Mouse (Mus musculus) granulocyte monocyte progenitor cell, adult 5-6 weeks (primary cell): ENCODE results near the gene Mrpl12. TPM values are rescaled to one million over a fixed set of nuclear protein-coding genes. Genes with fewer than 3 reads are reported as not detected.
A peak's percentile ranks its signal among the peaks of the same experiment; 100 is the strongest.

Experiments
- ATAC-seq: replicated peaks from 2 replicates; pipeline ENCODE4 v1.8.0; 2016; ENCODE audit warnings: mild to moderate bottlenecking, moderate TSS enrichment, inconsistent platforms; ENCODE audit not compliant: poor library complexity, severe bottlenecking
- total RNA-seq, 2 experiments: library from RNA; stranded (forward) in 1 of 2; stranded (reverse) in 1 of 2; fragments of 200-712, 200-1000 nt in 1 of 2; fragments of >200 nt in 1 of 2; fragmentation: Nextera tagmentation in 1 of 2; gene quantifications; 2 replicates each; pipeline ENCODE4 v1.2.3; 2014 to 2017

Mrpl12 gene
- total RNA-seq, 2 experiments from 2014 or later, result 121 to 159 TPM

DNA sequence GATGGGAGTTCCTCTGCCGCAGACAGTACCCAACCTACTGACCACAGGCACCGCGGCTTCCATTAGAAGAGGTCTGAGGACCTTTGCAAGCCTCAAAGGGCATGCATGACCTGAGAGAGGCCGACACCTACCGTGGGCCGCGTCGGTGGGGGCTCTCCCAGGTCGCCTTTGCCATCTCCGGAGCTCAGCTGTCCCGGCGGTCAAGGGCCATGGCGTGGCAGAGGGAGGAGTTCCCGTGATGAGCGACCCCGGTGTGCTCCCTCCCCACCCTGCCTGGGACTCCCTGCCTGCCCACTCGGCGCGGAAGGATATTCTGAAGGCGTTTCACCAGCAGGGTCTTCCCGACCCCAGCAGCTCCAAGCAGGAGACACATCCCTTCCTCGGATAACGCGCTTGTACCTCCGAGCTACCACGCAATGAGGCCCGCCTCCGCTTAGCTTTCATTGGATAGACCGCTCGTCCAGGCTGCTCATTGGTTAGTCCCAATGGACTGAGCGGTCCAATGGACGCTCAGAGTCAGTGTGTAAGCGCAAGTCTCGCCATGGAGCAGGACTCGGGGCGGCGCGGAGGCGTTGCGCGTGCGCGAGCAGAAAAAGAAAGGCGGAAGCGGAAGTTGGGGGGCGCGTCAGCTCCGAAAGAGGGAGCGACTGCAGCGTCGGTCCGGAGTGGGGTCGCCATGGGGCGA, 17.2 kb upstream of the Mrpl12 start, which contains the start of gene Arl16:
TSS of gene Arl16 (minus strand) at position 557 of the 685 bp plus-strand sequence.
- peak; percentile 94 for ATAC-seq

DNA sequence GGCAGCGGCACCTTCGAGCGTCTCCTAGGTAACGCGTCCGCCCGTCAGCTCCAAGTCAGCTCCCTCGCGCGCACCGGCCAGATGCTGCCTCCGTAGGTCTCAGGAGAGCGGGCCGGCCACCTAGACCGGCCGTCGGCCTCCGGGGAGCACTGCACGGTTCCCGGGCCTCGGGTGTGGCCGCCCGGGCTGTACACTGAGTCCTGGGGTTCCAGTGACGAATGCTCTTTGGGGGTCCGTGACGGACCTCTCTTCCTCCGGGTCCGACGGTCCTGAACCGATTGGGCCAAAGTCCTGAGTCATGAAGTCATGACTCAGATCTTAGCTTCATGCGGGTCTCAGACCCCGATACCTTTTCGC, 16.7 kb upstream of the Mrpl12 start:
- no peak; the same call in 1 of the 2 replicates for ATAC-seq

DNA sequence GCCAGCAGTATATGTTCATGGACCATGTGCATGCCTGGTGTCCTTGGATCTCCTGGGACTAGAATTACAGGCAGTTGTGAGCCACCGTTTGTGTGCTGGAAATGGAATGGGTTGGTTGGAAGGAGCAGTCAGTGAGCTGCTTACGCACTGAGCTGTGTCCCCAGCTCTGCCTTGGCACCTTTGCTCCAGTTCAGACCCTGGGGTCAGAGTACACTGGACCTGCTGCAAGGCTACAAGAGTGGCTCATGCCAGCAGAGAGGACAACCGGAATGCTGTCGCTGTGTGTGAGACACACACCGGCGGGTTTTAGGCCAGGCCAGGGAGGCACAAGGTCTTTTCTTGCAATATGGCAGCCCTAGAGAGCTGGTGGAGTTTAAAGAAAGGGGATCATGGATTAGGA, 12.4 kb upstream of the Mrpl12 start:
- no peak for ATAC-seq

DNA sequence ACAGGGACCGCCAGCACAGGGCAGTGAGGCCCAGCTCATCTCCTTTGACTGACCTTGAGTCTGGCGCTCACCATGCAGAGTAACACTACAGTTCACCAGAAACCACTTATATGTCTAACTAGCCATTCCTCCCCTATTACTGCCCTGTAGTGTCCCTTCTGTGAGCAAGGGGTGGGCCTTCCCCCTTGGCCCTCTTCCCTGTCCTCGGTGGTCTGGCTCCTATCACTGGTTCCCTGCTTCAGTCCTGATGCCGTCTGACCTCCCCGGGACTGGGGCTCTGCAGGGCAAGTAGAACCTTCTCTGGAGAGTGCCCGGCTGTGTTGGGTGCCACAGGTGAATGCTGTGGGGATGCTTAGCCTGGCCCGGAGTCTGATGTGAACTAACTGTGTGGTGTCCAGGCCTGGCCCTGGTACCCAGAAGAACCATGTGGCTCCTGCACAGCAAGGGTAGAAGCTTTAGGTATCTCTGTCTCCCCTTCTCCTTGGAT, 922 bp upstream of the Mrpl12 start:
- no peak for ATAC-seq

DNA sequence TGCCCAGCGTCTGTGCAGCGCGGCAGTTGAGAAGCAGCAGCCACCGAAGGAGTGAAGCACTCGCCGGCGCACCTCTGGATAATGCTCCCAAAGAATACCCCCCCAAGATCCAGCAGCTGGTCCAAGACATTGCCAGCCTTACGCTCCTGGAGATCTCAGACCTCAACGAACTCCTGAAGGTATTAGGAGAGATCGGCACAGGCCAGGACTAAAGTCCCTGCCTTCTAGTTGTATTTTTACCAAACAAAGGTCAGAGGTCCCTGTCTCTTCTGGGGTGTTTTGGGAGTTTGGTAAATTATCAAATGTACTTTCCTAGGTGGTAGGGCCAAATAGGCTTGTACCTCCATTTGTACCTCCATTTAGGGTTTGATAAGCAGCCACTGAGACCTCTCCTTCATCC, 838 bp downstream of the Mrpl12 start:
- no peak for ATAC-seq

DNA sequence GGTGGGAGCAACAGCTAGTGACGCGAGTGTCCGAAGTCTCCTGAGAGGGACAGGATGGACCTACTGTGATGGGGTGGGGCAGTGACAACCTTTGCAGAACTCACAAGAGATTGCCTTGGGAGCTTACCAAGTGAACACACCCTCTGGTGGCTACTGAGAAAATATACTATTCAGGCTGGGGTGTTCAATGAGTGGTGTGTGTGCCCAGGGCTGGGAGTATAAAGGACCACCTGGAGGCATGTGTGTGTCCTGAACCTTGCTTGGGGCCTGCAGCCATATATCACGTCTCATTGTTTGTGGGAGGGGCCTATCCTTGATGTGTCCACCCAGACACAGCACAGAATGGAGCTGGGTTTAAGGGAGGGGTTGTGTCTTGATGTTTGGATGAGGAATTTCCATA, 4.1 kb downstream of the Mrpl12 start:
- ATAC-seq, result no peak

DNA sequence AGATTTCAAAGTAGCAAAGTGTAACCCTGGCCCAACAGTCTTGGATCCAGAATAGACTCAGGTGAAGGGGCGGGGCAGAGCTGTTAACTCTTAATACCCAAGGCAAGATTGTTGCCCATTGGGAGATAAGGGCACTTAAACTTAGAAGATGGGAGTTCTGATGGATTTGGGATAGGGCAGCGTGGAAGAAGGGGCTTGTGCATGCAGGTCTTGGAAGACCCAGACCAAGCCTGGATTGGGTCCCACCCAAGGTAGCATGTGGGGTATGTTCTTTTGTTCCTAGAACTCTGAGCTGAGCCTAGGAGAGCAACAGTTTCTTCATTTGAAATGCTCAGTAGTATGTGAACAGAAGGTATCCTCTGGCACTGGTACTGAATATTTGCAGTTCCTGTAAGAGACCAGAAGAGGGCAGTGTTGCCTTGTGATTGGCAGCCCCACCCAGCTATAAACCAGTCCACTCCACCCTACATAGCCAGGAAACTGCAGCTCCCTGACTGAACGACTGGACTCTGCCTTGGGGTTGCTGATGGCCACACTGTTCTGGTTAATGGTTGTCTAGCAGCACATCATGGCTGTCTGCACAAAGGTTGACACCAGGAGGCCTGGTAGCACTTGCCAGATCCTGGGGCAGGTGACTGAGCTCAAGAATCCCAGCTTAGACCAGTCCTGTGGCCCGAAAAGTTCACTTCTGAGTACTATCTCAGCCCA, 4.8 kb downstream of the Mrpl12 start:
- peak; percentile 39 for ATAC-seq

DNA sequence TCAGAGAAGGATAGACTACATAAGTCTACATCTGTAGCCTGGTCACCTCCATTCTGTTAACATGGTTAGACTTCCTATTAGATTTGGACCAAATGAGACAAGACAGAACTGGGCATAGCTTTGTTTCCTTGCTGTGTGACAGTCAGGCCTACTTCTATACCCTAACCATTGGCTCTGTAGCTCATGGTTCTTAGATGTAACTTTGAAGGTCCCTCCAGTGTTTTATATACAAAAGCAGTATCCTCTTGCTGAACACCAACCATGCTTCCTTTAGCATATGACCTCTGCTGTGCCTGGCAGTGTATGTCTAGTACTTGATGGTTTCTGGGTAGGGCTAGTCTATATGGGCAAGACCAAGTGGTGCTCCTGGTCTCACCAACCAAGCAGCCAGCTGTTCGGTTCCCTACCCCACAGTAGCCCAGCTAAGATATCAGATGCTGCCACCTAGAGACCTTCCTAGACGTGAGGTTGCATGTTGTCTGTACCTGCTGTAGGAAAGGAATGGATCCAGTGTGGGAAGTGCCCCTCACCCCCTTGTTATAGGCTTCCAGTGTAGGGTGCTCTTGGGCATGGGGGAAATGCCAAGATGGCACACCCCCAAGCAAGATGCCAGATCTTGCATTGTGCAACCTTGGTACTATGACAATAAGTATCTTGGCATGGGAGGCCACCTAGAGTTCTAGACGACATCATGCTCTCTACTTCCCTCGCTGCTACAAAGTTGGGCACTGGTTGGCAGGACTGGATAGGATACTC, 6.1 kb downstream of the Mrpl12 start:
- no peak for ATAC-seq

DNA sequence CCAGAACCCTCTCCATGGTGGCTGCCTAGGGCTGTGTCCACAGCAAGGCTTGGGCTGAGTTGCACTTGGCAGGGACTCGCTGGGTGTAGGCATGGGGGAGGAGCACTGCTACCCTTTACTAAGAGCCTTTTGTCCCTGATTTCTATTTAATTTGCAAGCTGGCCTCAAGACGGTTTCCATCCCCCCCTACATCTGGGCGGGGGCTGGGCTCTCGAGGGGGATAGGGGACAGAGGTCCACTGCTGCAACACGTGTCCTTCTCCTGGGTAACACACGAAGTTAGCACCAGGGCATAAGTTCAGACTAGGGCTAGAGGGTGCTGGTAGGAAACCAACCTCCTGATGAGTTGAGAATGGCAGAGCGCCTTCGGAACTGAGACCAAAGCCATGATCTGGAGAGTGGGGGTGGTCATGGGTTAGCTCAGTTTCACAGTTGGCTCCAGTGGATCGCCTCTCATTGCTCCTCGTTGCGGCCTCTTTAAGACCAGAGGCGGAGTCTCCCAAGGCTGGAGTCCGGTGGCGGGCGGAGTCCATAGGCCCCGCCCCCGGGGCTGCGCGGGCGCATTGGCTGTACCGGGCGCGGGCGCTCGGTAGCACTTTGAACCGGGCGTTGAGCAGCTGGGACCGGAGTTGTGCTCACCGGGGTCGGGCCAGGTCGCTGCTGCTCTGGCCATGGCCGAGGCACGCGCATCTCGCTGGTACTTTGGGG, 7.1 kb downstream of the Mrpl12 start, which contains the start of gene Slc25a10:
TSS of gene Slc25a10 (plus strand) at position 524 of the 707 bp plus-strand sequence.
- peak; percentile 71 for ATAC-seq

DNA sequence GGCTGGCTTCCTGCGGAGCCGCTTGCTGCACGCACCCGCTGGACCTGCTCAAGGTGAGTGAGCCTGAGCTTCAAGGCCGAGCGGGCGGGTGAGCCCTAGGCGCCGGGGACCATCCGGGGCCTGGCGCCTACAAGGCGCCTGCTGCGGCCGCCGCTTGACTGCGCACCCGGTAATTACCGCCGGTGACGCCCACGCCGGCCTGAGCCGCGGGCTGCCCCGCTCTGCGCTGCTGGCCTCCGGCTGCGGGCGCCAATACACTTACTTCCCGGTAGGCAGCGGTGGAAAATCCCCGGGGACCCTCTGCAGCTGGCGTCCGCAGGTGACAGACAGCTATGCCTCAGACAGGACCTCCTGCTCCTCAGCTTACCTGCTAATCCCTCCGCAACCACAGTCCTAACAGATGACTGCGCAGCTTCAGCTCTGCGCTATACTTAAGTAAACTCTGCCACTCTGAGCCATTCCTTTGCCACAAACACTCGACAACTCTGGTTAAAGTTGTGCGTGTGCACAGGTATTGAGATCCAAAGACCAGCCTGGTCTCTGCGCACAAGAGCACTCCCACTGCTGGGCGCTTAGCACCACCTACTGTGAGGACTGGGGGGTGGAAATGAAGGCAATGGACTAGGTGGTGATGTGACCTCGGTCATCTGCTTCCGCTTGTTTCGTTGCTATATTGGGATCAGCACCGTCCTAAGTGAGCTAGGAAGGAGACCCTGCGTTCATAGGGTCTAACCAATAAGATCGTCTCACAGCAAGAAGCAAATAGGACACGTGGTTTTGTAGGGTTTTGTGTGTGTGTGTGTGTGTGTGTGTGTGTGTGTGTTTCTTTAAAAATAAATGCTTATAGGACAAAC, 7.8 kb downstream of the Mrpl12 start:
- peak; percentile 58 for ATAC-seq

DNA sequence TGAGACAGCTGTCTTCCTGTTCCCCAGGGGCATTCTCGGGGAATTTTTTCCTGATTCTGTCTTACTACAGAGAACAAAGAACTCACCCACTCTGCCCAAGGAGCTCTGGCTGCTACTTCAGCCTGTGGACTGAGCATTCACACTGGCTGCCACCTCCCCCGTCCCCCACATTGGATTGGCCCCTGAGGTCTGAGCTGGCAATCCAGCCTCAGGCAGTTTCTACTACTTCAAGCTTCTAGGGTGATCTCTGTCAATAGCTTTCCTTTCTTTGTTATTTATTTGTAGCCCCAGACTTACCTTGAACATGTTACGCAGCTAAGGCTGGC, 8.4 kb downstream of the Mrpl12 start:
- ATAC-seq, result no peak

DNA sequence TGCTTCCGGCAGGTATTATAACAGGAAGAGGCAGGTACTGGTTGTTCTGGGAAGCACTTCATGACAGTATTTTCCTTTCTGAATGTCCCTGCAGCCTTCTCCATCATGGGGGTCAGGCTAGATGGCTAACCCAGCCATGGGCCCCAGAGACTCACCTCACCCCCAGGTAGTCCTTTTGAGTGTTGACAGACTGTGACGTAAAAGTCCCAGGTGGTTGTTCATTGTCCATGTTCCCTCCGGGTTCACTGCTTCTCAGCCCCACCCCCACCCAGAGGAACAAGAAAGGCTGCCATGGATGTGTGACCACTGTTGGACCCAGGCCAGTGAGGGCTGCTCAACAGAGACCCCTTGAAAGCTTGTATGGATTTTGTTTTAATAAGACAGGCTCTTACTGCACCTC, 8.9 kb downstream of the Mrpl12 start:
- ATAC-seq, result no peak

DNA sequence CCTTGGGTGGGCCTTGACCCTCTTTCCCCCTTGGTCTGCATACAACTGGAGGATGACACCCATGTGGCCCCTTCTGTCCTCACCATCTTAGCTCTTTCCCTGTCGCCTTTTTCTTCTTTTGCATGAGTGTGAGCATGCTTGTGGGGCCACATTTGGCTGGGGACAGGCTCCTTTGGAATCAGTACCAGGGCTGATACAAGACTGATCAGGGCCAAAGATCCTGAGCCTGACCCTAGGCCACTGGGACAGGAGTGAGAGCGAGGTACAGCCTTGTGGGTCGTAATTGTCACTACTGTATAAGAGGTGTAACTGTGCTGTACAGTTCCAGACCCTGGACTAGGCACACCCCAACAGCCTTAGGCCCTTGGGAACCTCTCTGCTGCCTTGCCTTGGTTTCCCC, 9.5 kb downstream of the Mrpl12 start:
- no peak for ATAC-seq

DNA sequence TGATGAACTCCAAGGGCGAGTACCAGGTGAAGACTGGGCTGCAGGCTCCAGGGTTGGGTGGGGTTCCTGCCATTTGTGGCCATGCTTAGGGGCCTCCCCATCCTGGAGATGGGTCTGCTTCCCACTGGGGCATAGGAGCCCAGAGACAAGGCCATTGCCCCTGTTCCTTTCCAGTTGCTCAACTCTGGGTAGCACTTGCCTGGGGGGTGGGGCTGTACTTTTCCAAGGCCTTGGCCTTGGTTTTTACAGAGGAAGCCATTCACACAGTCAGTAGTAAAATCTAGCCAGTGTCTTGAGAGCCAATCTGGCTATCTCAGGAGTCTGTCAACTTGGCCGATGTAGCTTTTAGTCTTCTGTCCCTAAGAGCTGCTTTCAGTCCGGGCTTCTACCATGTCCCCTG, 13.0 kb downstream of the Mrpl12 start:
- ATAC-seq, result no peak

DNA sequence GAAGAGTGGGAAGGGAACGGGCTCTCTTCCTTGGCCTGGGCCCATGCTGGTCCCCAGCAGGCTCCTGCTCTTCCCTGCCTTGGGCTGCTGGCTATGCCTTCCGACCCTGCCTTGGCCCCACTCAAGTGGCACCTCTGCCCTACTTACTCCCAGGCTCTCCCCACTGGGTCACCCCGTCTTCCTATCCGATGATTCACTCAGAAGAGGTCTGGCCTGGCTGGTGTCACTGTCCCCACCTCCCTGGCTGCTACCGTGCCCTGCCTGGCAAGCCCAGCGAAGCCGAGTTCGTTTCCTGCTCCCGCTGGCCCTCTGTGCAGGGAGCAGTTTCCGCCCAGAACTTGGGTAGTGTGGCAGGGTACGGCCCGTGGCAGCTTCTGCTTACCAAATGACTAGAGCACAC, 13.8 kb downstream of the Mrpl12 start:
- no peak for ATAC-seq

DNA sequence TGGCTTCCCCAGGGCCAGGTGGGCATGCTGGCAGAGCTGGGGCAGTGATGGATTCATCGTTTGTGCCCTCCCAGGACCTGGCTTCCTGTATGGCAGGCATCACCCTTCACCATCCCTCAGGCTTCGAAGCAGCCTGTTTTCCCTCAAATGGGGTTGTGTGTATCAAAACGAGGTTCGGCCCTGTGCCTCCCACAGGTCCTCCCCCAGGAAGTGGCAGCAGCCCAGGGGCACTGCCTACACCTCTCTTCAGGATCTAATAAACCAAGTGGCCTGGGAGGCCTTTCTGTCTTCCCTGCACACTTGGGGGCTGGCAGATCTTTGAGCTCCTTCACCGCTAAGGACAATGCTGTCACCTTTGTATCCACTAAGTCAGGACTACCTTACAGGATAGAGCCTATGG, 14.5 kb downstream of the Mrpl12 start:
- no peak for ATAC-seq

DNA sequence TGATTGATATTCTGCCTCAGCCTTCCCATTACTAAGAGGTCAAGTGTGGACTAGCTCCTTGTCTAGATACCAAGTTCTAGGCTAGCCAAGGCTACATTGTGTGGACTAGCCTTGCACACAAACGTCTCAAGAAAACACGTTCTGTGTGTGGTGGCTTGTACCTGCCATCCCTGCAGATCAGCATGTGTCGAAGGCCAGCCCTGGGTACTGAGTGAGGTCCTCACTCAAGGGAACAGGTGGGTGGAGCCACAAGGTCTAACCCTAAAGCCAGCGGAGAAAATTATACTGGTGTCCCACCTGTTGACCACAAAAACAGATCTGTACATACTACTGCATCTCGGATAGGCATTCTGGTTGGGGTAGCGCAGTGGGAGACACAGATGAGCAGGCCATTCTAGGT, 15.5 kb downstream of the Mrpl12 start:
- no peak for ATAC-seq

DNA sequence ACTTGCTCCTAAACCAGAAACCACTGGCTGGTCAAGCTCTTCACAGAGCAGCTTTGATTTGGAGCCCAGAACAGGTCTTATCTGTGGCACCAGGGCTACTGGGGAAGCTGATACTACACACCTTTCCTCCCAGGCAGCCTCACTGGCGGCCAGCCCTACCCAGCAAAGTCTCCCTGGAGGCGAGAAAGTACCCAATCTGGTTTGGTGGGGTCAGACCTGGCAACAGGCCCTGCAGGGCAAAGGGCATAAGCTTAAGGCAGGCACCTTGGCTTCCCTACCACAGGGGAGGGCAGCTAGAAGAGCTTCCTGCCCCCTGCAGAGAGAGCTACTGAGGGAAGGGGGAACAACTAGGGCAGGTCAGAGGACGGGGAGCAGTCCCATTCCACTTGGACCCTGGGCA, 15.9 kb downstream of the Mrpl12 start:
- no peak for ATAC-seq

DNA sequence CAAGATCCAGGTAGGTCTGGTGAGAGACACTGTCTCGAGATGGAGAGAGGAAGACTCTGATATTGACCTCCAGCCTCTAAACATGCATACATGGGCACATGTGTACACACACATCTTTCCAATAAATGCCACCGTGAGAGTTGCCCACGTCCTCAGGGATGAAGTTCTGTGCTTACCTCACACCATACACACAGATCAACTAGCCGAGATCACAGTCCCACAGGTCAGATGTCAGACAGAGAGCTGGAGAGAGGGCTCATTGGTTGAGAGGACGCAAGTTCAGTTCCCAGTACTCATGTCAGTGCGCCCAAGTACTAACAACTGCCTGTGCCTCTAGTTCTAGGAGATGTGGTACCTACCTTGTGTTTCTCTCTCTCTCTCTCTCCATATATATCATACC, 16.6 kb downstream of the Mrpl12 start:
- ATAC-seq, result no peak

DNA sequence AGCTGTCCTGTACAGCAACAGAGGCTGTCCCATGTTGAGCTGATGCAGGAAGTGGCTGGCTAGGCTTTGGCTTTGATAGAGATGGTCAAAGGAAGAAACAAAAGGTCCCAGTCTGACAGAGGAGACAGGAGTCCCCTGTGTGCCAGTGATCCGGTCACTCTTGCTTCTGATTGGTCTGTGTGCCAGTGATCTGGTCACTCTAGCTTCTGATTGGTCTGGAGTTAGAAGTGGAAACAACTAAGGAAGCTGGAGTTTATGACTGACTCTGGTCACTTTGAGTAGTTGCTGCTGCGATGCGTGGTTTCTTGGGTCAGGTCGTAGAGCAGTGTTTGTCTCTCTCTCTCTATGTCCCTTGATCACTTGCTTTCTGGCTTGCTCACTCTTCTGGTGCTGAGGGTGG, 17.3 kb downstream of the Mrpl12 start:
- no peak for ATAC-seq
